Mouse (Mus musculus) heart, adult 11 months (tissue): ENCODE measurements at regions not wholly inside any gene's neighbourhood (a gene's known extent, or its start where the extent isn't known, plus 50 kb on each side); places are given as distances from the start of the nearest gene placed in this dataset.

ENCODE experiments used
- DNase-seq: peaks from one replicate; pipeline ENCODE4 v3.0.0; 2022

DNA sequence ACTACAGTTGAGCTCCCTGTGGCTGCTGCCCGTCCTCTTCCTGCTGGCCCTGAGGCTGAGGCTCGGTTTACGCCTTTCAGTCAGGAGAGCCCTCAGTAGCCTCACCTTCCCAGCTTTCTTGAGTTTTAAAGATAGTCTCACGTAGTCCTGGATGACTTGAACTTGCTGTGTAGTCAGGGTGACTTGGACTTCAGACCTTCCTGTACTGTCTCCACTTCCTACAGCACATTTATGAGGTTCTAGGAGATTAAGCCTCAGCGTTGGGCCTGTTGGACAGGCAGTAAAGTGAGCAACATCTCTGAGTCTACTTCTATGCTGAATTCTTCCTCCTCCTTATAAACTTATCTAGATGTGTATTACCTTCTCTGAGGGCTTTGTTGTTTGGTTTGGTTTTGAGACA is 546.2 kb downstream of the Zfp704 start:
- DNase-seq, result no peak

DNA sequence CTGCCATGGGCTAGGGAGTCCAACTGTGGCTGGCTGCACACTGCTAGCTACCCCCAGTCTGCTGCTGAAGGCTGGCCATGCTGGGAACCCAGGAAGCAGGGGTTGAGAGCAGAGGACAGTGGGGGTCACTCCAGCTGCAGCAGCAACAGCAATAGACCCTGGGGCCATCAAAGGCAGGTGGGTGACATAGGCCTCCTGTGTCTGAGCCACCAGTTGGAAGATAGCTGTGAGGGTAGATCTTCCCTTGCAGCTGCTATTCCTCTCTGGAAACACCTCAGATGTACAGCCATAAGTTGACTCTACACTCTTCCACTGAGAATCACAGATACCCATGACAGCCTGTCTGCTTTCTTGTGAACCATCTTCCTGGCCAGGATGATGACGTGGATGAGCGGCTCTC is 548.5 kb downstream of the Zfp704 start:
- DNase-seq, result peak; percentile 76

DNA sequence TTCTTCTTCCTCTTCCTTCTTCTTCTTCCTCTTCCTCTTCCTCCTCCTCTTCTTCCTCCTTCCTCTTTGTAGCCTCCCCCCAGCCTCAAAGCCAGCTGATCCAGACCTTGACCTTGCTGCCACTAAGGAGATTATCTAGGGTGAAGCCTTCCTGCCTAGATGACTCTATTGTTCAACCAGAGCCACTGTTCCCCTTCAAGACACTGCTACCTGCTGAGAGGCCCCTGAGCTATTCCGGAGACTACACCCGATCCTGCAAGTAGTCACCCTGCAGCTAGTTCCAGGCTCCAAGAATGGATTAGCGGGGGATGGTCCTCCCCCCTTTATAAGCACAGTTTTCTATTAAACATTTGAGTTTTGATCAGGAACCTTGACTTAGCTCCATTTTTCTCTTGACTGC is 552.2 kb downstream of the Zfp704 start:
- DNase-seq, result peak; percentile 40

DNA sequence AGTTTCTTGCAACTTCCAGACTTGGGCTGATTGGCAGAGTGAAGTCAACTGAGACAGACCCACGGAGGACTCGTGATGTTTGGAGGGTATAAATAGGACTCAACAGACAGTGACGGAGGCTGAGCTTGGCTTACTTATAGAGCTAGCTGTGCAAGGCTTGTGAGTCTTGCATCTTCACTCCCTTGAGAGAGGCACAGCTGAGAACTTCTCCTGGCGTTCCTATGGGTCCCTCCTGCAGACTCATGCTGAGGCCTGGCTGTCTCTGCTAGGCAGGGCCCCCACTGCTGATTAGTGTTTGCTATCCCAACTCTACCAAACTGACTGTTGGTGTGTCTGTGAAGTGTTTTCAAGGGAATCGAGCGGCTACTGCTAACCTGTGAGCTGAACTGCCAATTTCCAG is 553.0 kb downstream of the Zfp704 start:
- peak; percentile 77 for DNase-seq

DNA sequence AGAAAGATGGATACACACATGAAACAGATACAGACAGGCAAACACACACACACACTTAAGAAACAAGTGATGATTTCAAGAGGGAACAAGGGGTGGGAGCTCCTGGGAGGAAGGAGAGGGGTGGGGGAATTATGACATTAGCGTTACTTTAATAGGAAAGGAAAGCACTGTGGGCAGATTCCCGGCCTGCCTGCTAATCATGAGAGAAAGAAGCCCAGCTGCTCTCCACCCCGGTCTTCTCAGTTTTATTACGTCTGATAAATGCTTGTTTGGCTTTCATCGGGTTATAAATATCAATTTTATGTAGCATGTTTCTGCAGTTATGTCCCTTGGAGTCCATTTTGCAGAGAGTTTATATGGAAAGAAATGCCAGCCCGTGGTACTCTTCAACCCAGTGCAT is 554.1 kb downstream of the Zfp704 start:
- DNase-seq, result peak; percentile 8
